Mouse (Mus musculus) heart, embryonic 16.5 days (tissue): ENCODE results near the gene Megf8. TPM values are rescaled to one million over a fixed set of nuclear protein-coding genes. Genes with fewer than 3 reads are reported as not detected.

Experiments used
- ATAC-seq: fragments of 200-750 bp; cut with Nextera tagmentation; replicated peaks from 2 replicates; pipeline ENCODE4 v1.8.0; 2017; ENCODE audit warnings: moderate number of reproducible peaks; ENCODE audit not compliant: insufficient read depth, low FRiP score; ENCODE audit errors: extremely low read depth
- H3K27ac ChIP-seq: fragments of 300-500 bp; sonication (generic); 2 replicates; pipeline ENCODE4 v1.5.1; 2014; ENCODE audit warnings: mild to moderate bottlenecking, low read length, control low read depth, moderate library complexity
- H3K27me3 ChIP-seq: fragments of 300-500 bp; sonication (generic); 2 replicates; pipeline ENCODE4 v1.6.1; 2014; ENCODE audit warnings: low read length, mixed read lengths; ENCODE audit not compliant: control insufficient read depth, insufficient read depth
- H3K36me3 ChIP-seq: fragments of 300-500 bp; sonication (generic); 2 replicates; pipeline ENCODE4 v1.6.1; 2014; ENCODE audit not compliant: control insufficient read depth, insufficient read depth
- H3K4me1 ChIP-seq: fragments of 300-500 bp; sonication (generic); 2 replicates; pipeline ENCODE4 v1.6.1; 2014; ENCODE audit warnings: low read length, mixed read lengths; ENCODE audit not compliant: control insufficient read depth, insufficient read depth
- H3K4me2 ChIP-seq: fragments of 300-500 bp; sonication (generic); 2 replicates; pipeline ENCODE4 v1.6.1; 2014; ENCODE audit warnings: low read depth, mild to moderate bottlenecking, control low read depth, low read length
- H3K4me3 ChIP-seq: fragments of 300-500 bp; sonication (generic); 2 replicates; pipeline ENCODE4 v1.5.1; 2014; ENCODE audit warnings: mild to moderate bottlenecking, control low read depth, low read length
- H3K9ac ChIP-seq: fragments of 300-500 bp; sonication (generic); 2 replicates; pipeline ENCODE4 v1.6.1; 2014; ENCODE audit warnings: low read length, control low read depth
- H3K9me3 ChIP-seq: fragments of 300-500 bp; sonication (generic); replicated peaks from 2 replicates; pipeline ENCODE4 v1.6.1; 2016; ENCODE audit warnings: low read length; ENCODE audit not compliant: control insufficient read depth
- WGBS: fragments of 180-500 bp; shearing (Covaris S2); extraction: QIAGEN DNeasy Blood & Tissue Kit; methylation state at CpG from one replicate; pipeline ENCODE4 v1.1.7; 2014; 5-methylcytosine and 5-hydroxymethylcytosine counted together
- polyA plus RNA-seq: library from polyadenylated mRNA; unstranded; fragments of >200 nt; fragmentation: Nextera tagmentation; extraction: Ambion mirVana; gene quantifications from 2 replicates; pipeline ENCODE4 v1.2.1, GENCODE M21; 2015

Megf8 gene
- polyA plus RNA-seq, 1 experiment from 2014 or later = 7.4 TPM

DNA sequence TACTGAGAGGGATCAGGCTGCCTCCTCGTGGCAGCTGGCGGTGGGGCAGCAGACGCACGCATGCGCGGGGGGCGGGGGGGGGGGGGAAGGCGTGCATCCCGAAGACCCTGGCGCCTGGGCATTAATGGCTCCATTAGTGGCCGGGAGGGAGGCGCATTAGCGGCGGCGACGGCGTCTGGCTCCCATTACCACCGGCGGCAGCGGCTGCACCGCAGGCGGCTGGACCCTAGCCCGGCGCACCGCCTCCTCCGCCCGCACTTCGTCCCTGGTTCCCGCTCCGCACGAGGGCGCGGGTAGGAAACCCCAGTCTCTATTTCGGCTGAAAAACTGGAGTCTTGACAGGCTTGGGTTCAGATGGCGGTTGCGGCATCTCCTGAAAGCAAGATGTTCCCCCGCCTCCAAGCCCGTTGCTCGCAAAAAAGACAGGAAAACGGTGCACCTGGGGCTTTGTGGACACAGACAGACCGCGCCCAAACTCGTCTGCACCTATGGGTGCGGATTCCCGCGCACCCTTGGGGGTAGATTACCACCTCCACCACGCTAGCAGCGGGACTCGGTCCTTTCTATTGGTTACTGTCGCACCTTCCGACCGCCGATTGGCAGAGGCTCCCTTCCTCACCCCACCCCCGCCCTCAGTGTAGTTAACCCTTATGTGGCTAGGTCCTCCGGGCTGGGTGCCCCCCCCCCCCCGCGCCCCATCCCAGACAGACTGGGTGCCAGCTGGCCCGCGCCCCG is 38.5 kb upstream of the Megf8 start:
- Histone ChIP-seq H3K9me3 (no peaks in the 10 kb centered on the region), H3K27ac (peak overlapping the region; percentile 100), H3K36me3 (no peaks in the 10 kb centered on the region), H3K27me3 (no peaks in the 10 kb centered on the region), H3K4me1 (peaks cover 69% of the 10 kb centered on the region), H3K4me3 (peak overlapping the region; percentile 81), H3K9ac (peak overlapping the region; percentile 91), H3K4me2 (peak overlapping the region; percentile 95)
- WGBS = under 1% methylated on average over 53 of the region's 60 CpGs
- ATAC-seq = peak; percentile 47

GRCm38 (mm10) chr7:25279076-25279860 is 37.7 kb upstream of the Megf8 start:
- H3K9me3 ChIP-seq = no peaks in the 10 kb centered on the region
- peak overlapping the region; percentile 95 for H3K4me2 ChIP-seq
- peak overlapping the region; percentile 91 for H3K9ac ChIP-seq
- WGBS = under 1% methylated on average over 43 of the region's 49 CpGs
- H3K27me3 ChIP-seq = no peaks in the 10 kb centered on the region
- peak; percentile 23 for ATAC-seq
- H3K27ac ChIP-seq = peak overlapping the region; percentile 100
- H3K36me3 ChIP-seq = no peaks in the 10 kb centered on the region
- peaks cover 70% of the 10 kb centered on the region for H3K4me1 ChIP-seq
- H3K4me3 ChIP-seq = peak overlapping the region; percentile 81

GRCm38 (mm10) chr7:25279861-25280791 is 36.8 kb upstream of the Megf8 start:
- Histone ChIP-seq H3K4me3 (peak overlapping the region; percentile 81), H3K27ac (peak overlapping the region; percentile 100), H3K4me1 (peaks cover 67% of the 10 kb centered on the region), H3K36me3 (peaks cover 4% of the 10 kb centered on the region; the same call in 1 of the 2 replicates), H3K27me3 (no peaks in the 10 kb centered on the region), H3K4me2 (peak overlapping the region; percentile 95), H3K9ac (peak overlapping the region; percentile 91), H3K9me3 (no peaks in the 10 kb centered on the region)
- peak; percentile 8 for ATAC-seq
- under 1% methylated on average over 6 of the region's 6 CpGs for WGBS

GRCm38 (mm10) chr7:25281166-25281733 is 35.7 kb upstream of the Megf8 start:
- Histone ChIP-seq H3K9ac (peak overlapping the region; percentile 91), H3K4me3 (peak overlapping the region; percentile 27), H3K9me3 (no peaks in the 10 kb centered on the region), H3K27me3 (no peaks in the 10 kb centered on the region), H3K4me2 (peak overlapping the region; percentile 95), H3K27ac (peak overlapping the region; percentile 100), H3K36me3 (peaks cover 15% of the 10 kb centered on the region), H3K4me1 (peaks cover 57% of the 10 kb centered on the region)
- 19% methylated on average over 12 of the region's 12 CpGs for WGBS
- ATAC-seq = no peak

- Histone ChIP-seq H3K36me3 (peaks cover 22% of the 10 kb centered on the region), H3K27me3 (no peaks in the 10 kb centered on the region), H3K4me2 (peak overlapping the region; percentile 95), H3K27ac (peak overlapping the region; percentile 100), H3K4me3 (peak overlapping the region; percentile 91), H3K9me3 (no peaks in the 10 kb centered on the region), H3K4me1 (peaks cover 50% of the 10 kb centered on the region), H3K9ac (peak overlapping the region; percentile 92)
- WGBS = under 1% methylated on average over 60 of the region's 108 CpGs
- ATAC-seq = peak; percentile 77
Observed at GRCm38 (mm10) chr7:25281734-25282601, 35.0 kb upstream of the Megf8 start.

- Histone ChIP-seq H3K36me3 (peaks cover 30% of the 10 kb centered on the region), H3K4me3 (peak overlapping the region; percentile 91), H3K27ac (peak overlapping the region; percentile 99), H3K4me1 (peaks cover 42% of the 10 kb centered on the region), H3K9me3 (no peaks in the 10 kb centered on the region), H3K27me3 (no peaks in the 10 kb centered on the region), H3K9ac (peak overlapping the region; percentile 92), H3K4me2 (peak overlapping the region; percentile 91)
- under 1% methylated on average over 27 of the region's 36 CpGs for WGBS
- no peak for ATAC-seq
Observed at GRCm38 (mm10) chr7:25282731-25283211, 34.2 kb upstream of the Megf8 start.

DNA sequence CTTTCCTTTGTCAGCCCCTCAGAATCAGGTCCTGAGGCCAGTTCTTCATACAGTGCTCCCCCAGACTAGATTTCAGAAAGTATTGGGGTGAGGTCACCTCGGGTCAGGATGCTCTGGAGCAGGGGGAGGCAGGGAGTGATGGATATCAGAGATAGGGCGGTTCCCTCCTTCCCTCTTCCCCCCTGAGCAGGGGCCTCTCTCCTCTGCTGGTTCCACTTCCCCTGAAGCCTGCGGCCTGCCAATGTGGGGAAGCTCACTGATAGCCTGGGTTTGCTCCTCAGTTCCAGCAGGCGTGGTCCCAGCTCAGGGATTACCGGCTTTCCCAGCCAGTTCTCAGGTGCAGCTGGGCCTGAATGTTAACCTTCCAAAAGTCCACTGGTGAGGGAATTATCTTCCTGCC is 33.3 kb upstream of the Megf8 start:
- H3K4me1 ChIP-seq = peaks cover 38% of the 10 kb centered on the region
- H3K4me3 ChIP-seq = peak overlapping the region; percentile 91
- peak overlapping the region; percentile 99 for H3K27ac ChIP-seq
- 6% methylated on average over 5 of the region's 5 CpGs for WGBS
- H3K27me3 ChIP-seq = no peaks in the 10 kb centered on the region
- no peaks in the 10 kb centered on the region for H3K9me3 ChIP-seq
- H3K36me3 ChIP-seq = peaks cover 38% of the 10 kb centered on the region
- H3K9ac ChIP-seq = peak overlapping the region; percentile 92
- peak overlapping the region; percentile 91 for H3K4me2 ChIP-seq
- ATAC-seq = no peak
